Mouse (Mus musculus): ENCODE measurements around the gene Urah. TPM values are rescaled to one million over a fixed set of nuclear protein-coding genes. Genes with fewer than 3 reads are reported as not detected.
A peak's percentile ranks its signal among the peaks of the same experiment; 100 is the strongest.

Gene Urah
- total RNA-seq, 4 experiments from 2014 or later = 2.3 to 3.6 (median 2.6) TPM

- DNase-seq (ENCODE audit: low spot score in 2 of 2) = no peak
Measured at GRCm38 (mm10) chr7:140874224-140874623, 39.4 kb downstream of the Urah start.

GRCm38 (mm10) chr7:140877364-140877763 is 42.5 kb downstream of the Urah start:
- no peak for DNase-seq (ENCODE audit: low spot score in 2 of 2)

- DNase-seq (ENCODE audit: low spot score in 2 of 2) = no peak
Measured at GRCm38 (mm10) chr7:140879355-140879754, 44.5 kb downstream of the Urah start.

- no peak for DNase-seq (ENCODE audit: low spot score in 2 of 2)
Measured at GRCm38 (mm10) chr7:140880419-140880818, 45.6 kb downstream of the Urah start.

GRCm38 (mm10) chr7:140880865-140881515 is 46.2 kb downstream of the Urah start:
- no peak for DNase-seq (ENCODE audit: low spot score in 2 of 2)

GRCm38 (mm10) chr7:140881696-140882468 is 47.1 kb downstream of the Urah start, which contains the start of the genes Psmd13 and Sirt3:
Gene Psmd13 (plus strand): TSS chr7:140881968.
Gene Sirt3 (minus strand): TSS chr7:140882309.
- DNase-seq (ENCODE audit: low spot score in 2 of 2) = peak; percentile 92 to 94

- DNase-seq (ENCODE audit: low spot score in 2 of 2) = no peak
Measured at GRCm38 (mm10) chr7:140882469-140882803, 47.6 kb downstream of the Urah start.

Other genes starting within 250 kb of the Urah start
- under 1 TPM; 0.14 to 0.87 (median 0.40) TPM for gene Olfr46, start 233.7 kb upstream of the Urah start, total RNA-seq (2022)
- gene Olfr61, start 206.0 kb upstream of the Urah start, total RNA-seq (2022) = not detected
- under 1 TPM in 1 of 4 experiments, not detected in 3; 0.54 TPM for gene Olfr53, start 188.6 kb upstream of the Urah start, total RNA-seq (2022)
- under 1 TPM; 0.18 to 0.36 (median 0.26) TPM for gene Olfr539, start 175.1 kb upstream of the Urah start, total RNA-seq (2022)
- gene Olfr45, start 153.1 kb upstream of the Urah start, total RNA-seq (2022) = under 1 TPM; 0.04 to 0.12 (median 0.08) TPM
- gene Olfr541, start 137.8 kb upstream of the Urah start, total RNA-seq (2022) = under 1 TPM in 1 of 4 experiments, not detected in 3; 0.23 TPM
- under 1 TPM in 1 of 4 experiments, not detected in 3; 0.35 TPM for gene Cyp2e1, start 71.3 kb upstream of the Urah start, total RNA-seq (2022)
- under 1 TPM in 3 of 4 experiments, not detected in 1; 0.43 to 0.72 (median 0.63) TPM for gene Syce1, start 47.2 kb upstream of the Urah start, total RNA-seq (2022)
- gene Zfp941, start 12.8 kb upstream of the Urah start, total RNA-seq (2022) = 10 to 100 TPM; 16.3 to 17.8 (median 16.7) TPM
- gene Scgb1c1, start 10.5 kb downstream of the Urah start, total RNA-seq (2022) = not detected
- not detected for gene Odf3, start 12.8 kb downstream of the Urah start, total RNA-seq (2022)
- 1 to 10 TPM in 1 of 4 experiments, under 1 TPM in 2, not detected in 1; 0.43 to 1.5 (median 0.85) TPM for gene Gm45785, start 21.3 kb downstream of the Urah start, total RNA-seq (2022)
- 10 to 100 TPM; 74.6 to 79.7 (median 77.3) TPM for gene Ric8a, start 21.9 kb downstream of the Urah start, total RNA-seq (2022)
- gene Bet1l, start 22.6 kb downstream of the Urah start, total RNA-seq (2022) = 10 to 100 TPM; 24.8 to 28.6 (median 26.2) TPM
- gene Psmd13, start 47.0 kb downstream of the Urah start, total RNA-seq (2022) = 100 to 1,000 TPM; 105 to 120 (median 119) TPM
- 10 to 100 TPM; 65.3 to 73.7 (median 70.3) TPM for gene Sirt3, start 47.3 kb downstream of the Urah start, total RNA-seq (2022)
- 1 to 10 TPM in 3 of 4 experiments, not detected in 1; 1.8 to 2.3 (median 1.9) TPM for gene Cox8b, start 65.4 kb downstream of the Urah start, total RNA-seq (2022)
- gene Nlrp6, start 85.9 kb downstream of the Urah start, total RNA-seq (2022) = under 1 TPM; 0.49 to 0.64 (median 0.59) TPM
- gene Pgghg, start 106.4 kb downstream of the Urah start, total RNA-seq (2022) = 1 to 10 TPM; 3.6 to 6.3 (median 4.9) TPM
- not detected for gene Ifitm5, start 115.3 kb downstream of the Urah start, total RNA-seq (2022)
- gene Gm45717, start 120.9 kb downstream of the Urah start, total RNA-seq (2022) = not detected
- gene Ifitm2, start 121.0 kb downstream of the Urah start, total RNA-seq (2022) = 10 to 100 TPM; 13.8 to 19.4 (median 17.2) TPM
- gene Ifitm1, start 132.2 kb downstream of the Urah start, total RNA-seq (2022) = 1 to 10 TPM; 2.5 to 5.1 (median 2.7) TPM
- 10 to 100 TPM in 3 of 4 experiments, 1 to 10 TPM in 1; 9.0 to 40.6 (median 20.8) TPM for gene Ifitm3, start 175.8 kb downstream of the Urah start, total RNA-seq (2022)
- gene Ifitm6, start 182.9 kb downstream of the Urah start, total RNA-seq (2022) = 1 to 10 TPM in 1 of 4 experiments, not detected in 3; 1.1 TPM
- not detected for gene Gm17387, start 194.1 kb downstream of the Urah start, total RNA-seq (2022)
- gene B4galnt4, start 226.1 kb downstream of the Urah start, total RNA-seq (2022) = 10 to 100 TPM; 72.5 to 87.3 (median 78.8) TPM
- gene Pkp3, start 243.2 kb downstream of the Urah start, total RNA-seq (2022) = not detected

Measured in layer of hippocampus, adult 8-10 months (tissue).